Mouse (Mus musculus) stomach, embryonic 15.5 days (tissue): ENCODE data around the gene Ppfia1. TPM values are rescaled to one million over a fixed set of nuclear protein-coding genes. Genes with fewer than 3 reads are reported as not detected.
A peak's percentile ranks its signal among the peaks of the same experiment; 100 is the strongest.

ENCODE experiments used
- ATAC-seq: fragments of 200-750 bp; cut with Nextera tagmentation; 2 replicates; pipeline ENCODE4 v1.8.0; 2017; ENCODE audit warnings: low read depth, moderate number of reproducible peaks, moderate TSS enrichment; ENCODE audit not compliant: insufficient read depth, low FRiP score
- H3K27ac ChIP-seq: fragments of 300-500 bp; sonication (generic); 2 replicates; pipeline ENCODE4 v1.5.1; 2015; ENCODE audit warnings: mild to moderate bottlenecking, inconsistent platforms
- H3K27me3 ChIP-seq: fragments of 300-500 bp; sonication (generic); replicated peaks from 2 replicates; pipeline ENCODE4 v1.6.1; 2015; ENCODE audit warnings: inconsistent platforms
- H3K36me3 ChIP-seq: fragments of 300-500 bp; sonication (generic); 2 replicates; pipeline ENCODE4 v1.6.1; 2015; ENCODE audit warnings: inconsistent platforms
- H3K4me1 ChIP-seq: fragments of 300-500 bp; sonication (generic); 2 replicates; pipeline ENCODE4 v1.6.1; 2015; ENCODE audit warnings: inconsistent platforms
- H3K4me2 ChIP-seq: fragments of 300-500 bp; sonication (generic); 2 replicates; pipeline ENCODE4 v1.6.1; 2015; ENCODE audit warnings: mild to moderate bottlenecking, inconsistent platforms
- H3K4me3 ChIP-seq: fragments of 300-500 bp; sonication (generic); replicated peaks from 2 replicates; pipeline ENCODE4 v1.5.1; 2015; ENCODE audit warnings: inconsistent platforms
- H3K9ac ChIP-seq: fragments of 300-500 bp; sonication (generic); 2 replicates; pipeline ENCODE4 v1.6.1; 2015; ENCODE audit warnings: inconsistent platforms
- H3K9me3 ChIP-seq: fragments of 300-500 bp; sonication (generic); 2 replicates; pipeline ENCODE4 v1.6.1; 2016; ENCODE audit warnings: inconsistent platforms
- WGBS: fragments of 180-500 bp; shearing (Covaris S2); methylation state at CpG from one replicate; pipeline ENCODE4 v1.1.7; 2015; 5-methylcytosine and 5-hydroxymethylcytosine counted together
- polyA plus RNA-seq: library from polyadenylated mRNA; unstranded; fragments of >200 nt; fragmentation: Nextera tagmentation; extraction: Ambion mirVana; gene quantifications from 2 replicates; pipeline ENCODE4 v1.2.1, GENCODE M21; 2015

Ppfia1 gene
- 35.2 and 36.0 TPM in 2 replicates for polyA plus RNA-seq

- Histone ChIP-seq H3K9ac (peak within 1 kb of the TSS; percentile 90), H3K27ac (peak within 1 kb of the TSS; percentile 49; the same call in 1 of the 2 replicates), H3K9me3 (no peaks in the 10 kb centered on the region), H3K36me3 (peaks cover 19% of the 10 kb centered on the region; the same call in 1 of the 2 replicates), H3K4me3 (peak within 1 kb of the TSS; percentile 93), H3K27me3 (no peaks in the 10 kb centered on the region; the same call in 1 of the 2 replicates), H3K4me2 (peak within 1 kb of the TSS; percentile 83), H3K4me1 (peaks cover 11% of the 10 kb centered on the region)
- under 1% methylated on average over 96 of the region's 97 CpGs for WGBS
- ATAC-seq, result peak; percentile 95
These were observed at the start of gene Ppfia1 for GRCm38 (mm10) chr7:144553237-144554122. Ppfia1 (minus strand) TSS chr7:144553729.

- Histone ChIP-seq H3K9ac (no peak overlapping the region), H3K36me3 (0 out of 2 replicates have a peak, but pooled peaks cover 4% of the 10 kb centered on the region), H3K9me3 (no peaks in the 10 kb centered on the region), H3K4me2 (no peak overlapping the region), H3K27ac (no peak overlapping the region), H3K4me3 (no peak overlapping the region), H3K4me1 (no peaks in the 10 kb centered on the region), H3K27me3 (no peaks in the 10 kb centered on the region)
- WGBS, result 74% methylated on average over 6 of the region's 6 CpGs
- no peak for ATAC-seq
These were observed 46.9 kb upstream of the Ppfia1 start for GRCm38 (mm10) chr7:144600333-144600900.

GRCm38 (mm10) chr7:144589508-144589907, 36.0 kb upstream of the Ppfia1 start:
- H3K9ac ChIP-seq, result no peak overlapping the region
- no peaks in the 10 kb centered on the region for H3K27me3 ChIP-seq
- 82% methylated on average over 3 of the region's 3 CpGs for WGBS
- H3K4me3 ChIP-seq, result no peak overlapping the region
- H3K27ac ChIP-seq, result no peak overlapping the region
- H3K36me3 ChIP-seq, result no peaks in the 10 kb centered on the region
- H3K4me1 ChIP-seq, result no peaks in the 10 kb centered on the region
- ATAC-seq, result no peak
- H3K4me2 ChIP-seq, result no peak overlapping the region
- H3K9me3 ChIP-seq, result no peaks in the 10 kb centered on the region

DNA sequence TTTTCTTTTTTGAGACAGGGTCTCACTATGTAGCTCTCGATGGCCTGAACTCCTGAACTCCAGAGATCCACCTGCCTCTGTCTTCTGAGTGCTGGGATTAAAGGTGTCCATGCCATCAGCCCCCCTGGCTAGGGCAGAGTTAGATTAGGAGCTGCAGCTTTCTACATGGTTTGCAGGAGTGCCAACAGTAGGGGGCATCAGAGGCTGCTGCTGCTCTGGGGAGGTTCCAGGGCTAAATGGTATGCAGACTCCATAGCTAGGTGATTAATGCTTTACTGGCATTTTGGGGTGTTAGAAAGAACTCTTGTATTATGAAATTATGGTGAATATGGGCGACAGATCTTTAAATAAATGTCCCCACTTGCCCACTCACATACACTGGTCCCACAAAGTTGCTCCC, 33.8 kb upstream of the Ppfia1 start:
- H3K9me3 ChIP-seq, result no peaks in the 10 kb centered on the region
- WGBS, result 56% methylated on average over 2 of the region's 2 CpGs
- no peak overlapping the region for H3K4me3 ChIP-seq
- H3K9ac ChIP-seq, result no peak overlapping the region
- no peaks in the 10 kb centered on the region for H3K36me3 ChIP-seq
- H3K4me2 ChIP-seq, result no peak overlapping the region
- no peak for ATAC-seq
- H3K27me3 ChIP-seq, result no peaks in the 10 kb centered on the region
- no peak overlapping the region for H3K27ac ChIP-seq
- peaks cover 4% of the 10 kb centered on the region; the same call in 1 of the 2 replicates for H3K4me1 ChIP-seq

- Histone ChIP-seq H3K4me1 (peaks cover 11% of the 10 kb centered on the region), H3K9me3 (no peaks in the 10 kb centered on the region), H3K27ac (no peak overlapping the region), H3K27me3 (no peaks in the 10 kb centered on the region), H3K9ac (no peak overlapping the region), H3K36me3 (no peaks in the 10 kb centered on the region), H3K4me3 (no peak overlapping the region), H3K4me2 (no peak overlapping the region)
- 14% methylated on average over 6 of the region's 6 CpGs for WGBS
- ATAC-seq, result no peak
These were observed 32.1 kb upstream of the Ppfia1 start for GRCm38 (mm10) chr7:144585648-144586047.

- whole genome bisulfite sequencing, result 0% methylated on average over 4 of the region's 4 CpGs
- Histone ChIP-seq H3K4me1 (peaks cover 11% of the 10 kb centered on the region), H3K36me3 (peaks cover 14% of the 10 kb centered on the region), H3K4me2 (no peak overlapping the region), H3K4me3 (no peak overlapping the region), H3K9me3 (no peaks in the 10 kb centered on the region), H3K27ac (no peak overlapping the region), H3K9ac (no peak overlapping the region), H3K27me3 (no peaks in the 10 kb centered on the region)
- ATAC-seq, result no peak
These were observed 30.1 kb upstream of the Ppfia1 start for GRCm38 (mm10) chr7:144583619-144584018.

- peak within 1 kb of the TSS; percentile 88 for H3K9ac ChIP-seq
- peak within 1 kb of the TSS; percentile 83 for H3K4me2 ChIP-seq
- H3K36me3 ChIP-seq, result peaks cover 14% of the 10 kb centered on the region
- H3K4me1 ChIP-seq, result peaks cover 11% of the 10 kb centered on the region
- peak; percentile 83 for ATAC-seq
- 1% methylated on average over 34 of the region's 34 CpGs for WGBS
- H3K4me3 ChIP-seq, result peak within 1 kb of the TSS; percentile 93
- peak within 1 kb of the TSS; percentile 96 for H3K27ac ChIP-seq
- H3K9me3 ChIP-seq, result no peaks in the 10 kb centered on the region
- H3K27me3 ChIP-seq, result no peaks in the 10 kb centered on the region
These were observed 28.9 kb upstream of the Ppfia1 start, which contains the start of gene Fadd for GRCm38 (mm10) chr7:144582284-144582980. Fadd (minus strand) TSS chr7:144582463.

- Histone ChIP-seq H3K9ac (peak overlapping the region; percentile 88), H3K4me1 (peaks cover 11% of the 10 kb centered on the region), H3K4me2 (peak overlapping the region; percentile 83), H3K4me3 (peak overlapping the region; percentile 93), H3K27me3 (no peaks in the 10 kb centered on the region), H3K36me3 (peaks cover 14% of the 10 kb centered on the region), H3K9me3 (no peaks in the 10 kb centered on the region), H3K27ac (peak overlapping the region; percentile 96)
- WGBS, result under 1% methylated on average over 42 of the region's 43 CpGs
- ATAC-seq, result peak; percentile 88
These were observed 28.2 kb upstream of the Ppfia1 start for GRCm38 (mm10) chr7:144581559-144582283.

DNA sequence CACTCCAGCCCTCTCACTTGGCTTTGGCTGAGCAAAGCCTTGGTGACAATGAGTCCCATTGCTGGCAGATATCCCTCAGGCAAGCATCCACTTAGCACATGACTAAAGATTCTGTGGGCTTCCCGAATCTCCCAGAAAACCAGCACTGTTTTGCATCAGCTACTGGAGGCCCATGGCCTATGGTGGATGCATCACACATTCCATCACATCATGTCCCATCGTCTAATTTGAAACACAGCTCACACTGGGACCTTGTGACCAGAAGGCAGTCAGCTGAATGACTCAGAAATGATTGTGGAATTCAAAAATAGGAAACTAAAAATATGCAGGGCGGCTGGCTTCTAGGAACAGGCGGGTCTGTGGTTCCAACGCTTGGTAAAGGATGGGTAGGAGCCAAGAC, 24.3 kb upstream of the Ppfia1 start:
- H3K9me3 ChIP-seq, result no peaks in the 10 kb centered on the region
- no peak overlapping the region for H3K27ac ChIP-seq
- no peak overlapping the region for H3K4me2 ChIP-seq
- H3K4me1 ChIP-seq, result peaks cover 8% of the 10 kb centered on the region
- no peak overlapping the region for H3K4me3 ChIP-seq
- no peaks in the 10 kb centered on the region for H3K27me3 ChIP-seq
- 85% methylated on average over 5 of the region's 5 CpGs for WGBS
- peaks cover 14% of the 10 kb centered on the region for H3K36me3 ChIP-seq
- ATAC-seq, result no peak
- H3K9ac ChIP-seq, result no peak overlapping the region

GRCm38 (mm10) chr7:144572234-144572633, 18.7 kb upstream of the Ppfia1 start:
- no peak overlapping the region for H3K27ac ChIP-seq
- H3K4me1 ChIP-seq, result no peaks in the 10 kb centered on the region
- no peaks in the 10 kb centered on the region for H3K36me3 ChIP-seq
- 89% methylated on average over 5 of the region's 5 CpGs for WGBS
- no peaks in the 10 kb centered on the region for H3K9me3 ChIP-seq
- no peak overlapping the region for H3K4me2 ChIP-seq
- no peak overlapping the region for H3K9ac ChIP-seq
- no peak overlapping the region for H3K4me3 ChIP-seq
- H3K27me3 ChIP-seq, result no peaks in the 10 kb centered on the region
- no peak for ATAC-seq

DNA sequence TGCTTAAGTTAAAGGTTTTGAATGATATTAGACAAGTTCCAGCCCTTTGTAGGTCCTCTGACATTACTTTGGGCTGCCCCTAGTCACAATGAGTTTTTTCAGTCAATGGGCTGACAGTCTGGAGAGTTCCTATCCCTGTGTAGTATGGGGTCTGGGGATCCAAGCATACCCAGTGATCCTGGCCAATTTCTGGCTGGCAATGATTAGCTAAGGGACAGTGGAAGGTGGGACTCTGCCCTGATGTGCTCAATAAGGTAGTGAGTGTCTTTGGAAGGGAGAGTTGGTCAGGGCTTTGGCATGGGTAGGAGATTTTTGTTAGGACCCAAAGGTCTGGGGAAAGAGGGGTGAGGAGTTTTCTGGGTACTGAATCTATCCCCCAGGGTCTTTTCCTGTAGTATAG, 18.1 kb upstream of the Ppfia1 start:
- Histone ChIP-seq H3K4me3 (no peak overlapping the region), H3K36me3 (no peaks in the 10 kb centered on the region), H3K27ac (no peak overlapping the region), H3K9ac (no peak overlapping the region), H3K9me3 (no peaks in the 10 kb centered on the region), H3K4me1 (no peaks in the 10 kb centered on the region), H3K4me2 (no peak overlapping the region), H3K27me3 (no peaks in the 10 kb centered on the region)
- no peak for ATAC-seq
